22 mouse cellular contexts compared by ENCODE assay signal in the genomic region with DNA sequence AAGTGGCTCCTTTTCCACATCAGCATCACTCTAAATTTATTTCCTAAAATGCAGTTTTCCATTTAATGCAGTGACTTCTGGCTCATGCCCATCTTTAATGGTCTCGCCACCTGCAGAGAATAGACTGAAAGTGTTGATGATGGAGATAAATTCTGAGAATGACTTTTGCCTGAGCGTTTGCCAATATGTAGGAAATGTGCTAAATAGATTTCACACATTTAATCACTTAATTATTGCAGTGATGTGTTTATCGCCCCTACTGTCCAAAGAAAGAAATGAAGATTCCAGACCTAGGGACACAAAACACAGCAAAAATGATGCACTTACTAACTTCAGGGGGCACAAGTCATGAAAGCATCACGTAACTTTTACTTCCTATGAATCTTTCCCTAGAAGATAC. TPM values are rescaled to one million over a fixed set of nuclear protein-coding genes. Genes with fewer than 3 reads are reported as not detected.
"Had no signal": no experiment of that assay in that cellular context is flagged by ENCODE, and none has a peak within 500 bp of the region (broad histone marks: within the 10 kb centered on the region; RNA-seq: fewer than 3 reads in every experiment).

No protein-coding gene starts in this region.

- H3K4me3 ChIP-seq: midbrain, embryonic 10.5 days; midbrain, embryonic 12.5 days; myocyte; neural tube, embryonic 13.5 days; neural tube, embryonic 15.5 days had no signal

- H3K4me2 ChIP-seq: lung, embryonic 14.5 days; midbrain, embryonic 12.5 days; neural tube, embryonic 13.5 days; neural tube, embryonic 15.5 days had no signal

- H3K9me3 ChIP-seq: midbrain, embryonic 12.5 days; neural tube, embryonic 15.5 days had no signal

- DNase-seq: lung, embryonic 14.5 days; lung, postnatal 10 days; lung, postnatal 4 days; midbrain, embryonic 14.5 days; retina, postnatal 1 day; right cerebral cortex, adult 18-20 months; right cerebral cortex, postnatal 25 days; right cerebral cortex, postnatal 4 days; spleen, adult 18-20 months; thymus, adult 18-20 months; thymus, postnatal 14 days; thymus, postnatal 36 days had no signal

- H3K27me3 ChIP-seq: midbrain, embryonic 12.5 days; neural tube, embryonic 13.5 days; neural tube, embryonic 15.5 days had no signal

- H3K9ac ChIP-seq: lung, embryonic 14.5 days; midbrain, embryonic 12.5 days; neural tube, embryonic 13.5 days; neural tube, embryonic 15.5 days had no signal

- H3K27ac ChIP-seq: midbrain, embryonic 10.5 days; midbrain, embryonic 12.5 days; neural tube, embryonic 13.5 days; neural tube, embryonic 15.5 days had no signal

- H3K36me3 ChIP-seq: midbrain, embryonic 10.5 days; midbrain, embryonic 12.5 days; neural tube, embryonic 13.5 days; neural tube, embryonic 15.5 days had no signal

- ATAC-seq: midbrain, embryonic 16.5 days had no signal

RNA-seq across cellular contexts. Expression of a gene that starts 54.8 kb away (rescaled TPM):
- total RNA-seq: megakaryocyte, adult 5-6 weeks; megakaryocyte-erythroid progenitor cell, adult 5-6 weeks had no signal
- polyA plus RNA-seq: lung, embryonic 14.5 days; myocyte; small intestine, adult 2 months; thymus, postnatal 0 days had no signal
